Mouse (Mus musculus) brown adipose tissue, adult 24 weeks (tissue): ENCODE results near the gene Hspb11. TPM values are rescaled to one million over a fixed set of nuclear protein-coding genes. Genes with fewer than 3 reads are reported as not detected.

Experiments
- H3K27ac ChIP-seq: fragments of 200-500 bp; replicated peaks from 2 replicates; pipeline ENCODE4 v1.5.1; 2012; ENCODE audit warnings: low read depth, mild to moderate bottlenecking, low read length
- H3K4me1 ChIP-seq: fragments of 200-500 bp; 2 replicates; pipeline ENCODE4 v1.6.1; 2012; ENCODE audit warnings: low read length, mixed read lengths; ENCODE audit not compliant: control insufficient read depth, insufficient read depth, insufficient read length
- H3K4me3 ChIP-seq: fragments of 200-500 bp; 2 replicates; pipeline ENCODE4 v1.5.1; 2012; ENCODE audit warnings: low read depth, mild to moderate bottlenecking, low read length, moderate library complexity; ENCODE audit not compliant: insufficient read depth
- polyA plus RNA-seq: library from polyadenylated mRNA; stranded (reverse); fragments of >200 nt; gene quantifications from 2 replicates; pipeline ENCODE4 v1.2.4, GENCODE M21; 2012; ENCODE audit not compliant: missing spikeins, insufficient read depth, insufficient read length

The Hspb11 gene
- polyA plus RNA-seq, 1 experiment: 58.4 TPM

DNA sequence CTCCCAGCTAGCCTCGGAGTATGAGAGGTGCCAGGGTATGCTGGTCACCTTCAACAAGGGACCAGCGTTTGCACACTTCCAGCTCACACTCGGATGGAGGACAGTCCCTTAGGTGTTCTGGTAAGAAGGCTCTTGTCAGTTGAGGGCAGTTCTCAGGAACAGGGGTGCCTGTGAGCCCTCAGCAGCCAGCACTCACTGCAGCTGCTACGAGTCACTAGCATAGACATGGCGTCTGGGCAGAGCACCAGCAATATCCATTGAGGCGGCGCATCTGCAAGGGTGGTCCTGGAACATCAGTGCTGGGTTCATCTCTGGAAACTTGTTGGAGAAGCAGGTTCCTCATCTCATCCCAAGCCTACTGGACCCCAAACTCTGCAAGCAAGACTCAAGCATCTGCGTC is 33.0 kb downstream of the Hspb11 start:
- H3K4me3 ChIP-seq: no peak overlapping the region
- H3K4me1 ChIP-seq: no peaks in the 10 kb centered on the region
- no peak overlapping the region for H3K27ac ChIP-seq

DNA sequence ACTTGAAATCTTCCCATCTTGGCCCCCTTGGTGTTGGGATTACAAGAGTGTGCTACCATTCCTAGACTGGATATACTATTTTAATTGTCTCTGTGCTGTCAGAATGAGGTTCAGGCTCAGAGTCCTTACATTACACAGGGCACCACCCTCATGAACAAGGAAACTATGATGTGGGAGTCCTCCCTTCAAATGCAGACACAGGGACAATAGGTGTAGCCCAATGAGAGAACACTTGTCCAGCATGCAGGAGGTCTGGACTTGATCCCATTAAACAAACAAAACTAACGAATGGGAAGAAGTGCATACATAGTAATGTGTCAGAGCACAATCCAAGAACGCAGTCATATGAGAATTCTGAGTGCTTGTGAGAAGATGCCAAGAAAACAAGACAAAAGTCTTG is 34.1 kb downstream of the Hspb11 start:
- Histone ChIP-seq H3K4me3 (no peak overlapping the region), H3K27ac (no peak overlapping the region)

DNA sequence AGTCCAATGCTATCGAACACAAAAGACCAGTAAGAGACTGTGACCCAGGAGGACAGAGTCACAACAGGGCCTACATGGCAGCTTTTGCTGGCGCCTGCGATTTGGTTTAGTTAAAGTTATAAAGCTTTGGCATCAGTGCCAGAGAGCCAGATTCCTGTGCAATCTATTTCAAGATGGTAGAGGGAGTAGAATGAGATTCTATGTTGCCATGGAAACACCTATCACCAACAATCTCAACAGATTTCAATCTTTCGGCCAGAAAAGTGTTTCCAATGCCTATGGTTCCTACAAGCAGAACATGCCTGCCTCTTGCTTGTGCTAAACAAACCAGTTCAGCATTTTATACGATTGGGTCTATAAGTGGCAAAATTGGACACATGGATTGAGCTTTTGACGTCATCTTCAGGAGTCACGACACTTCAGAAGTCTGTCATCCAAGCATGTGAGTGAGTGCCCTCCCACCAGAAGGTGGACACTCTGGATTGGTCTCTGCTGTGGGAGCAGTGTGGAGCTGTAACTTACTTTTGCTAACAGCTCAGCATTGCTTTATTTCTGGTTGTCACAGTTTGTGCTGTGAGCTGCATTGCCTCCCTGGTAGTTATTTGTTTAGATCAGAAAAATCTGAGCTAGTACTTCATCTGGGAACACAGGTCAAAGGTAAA is 38.3 kb downstream of the Hspb11 start:
- Histone ChIP-seq H3K27ac (no peak overlapping the region), H3K4me3 (no peak overlapping the region), H3K4me1 (no peaks in the 10 kb centered on the region)

More for the DNA sequence above, 34.1 kb downstream of the Hspb11 start:
- H3K4me1 ChIP-seq: no peaks in the 10 kb centered on the region

DNA sequence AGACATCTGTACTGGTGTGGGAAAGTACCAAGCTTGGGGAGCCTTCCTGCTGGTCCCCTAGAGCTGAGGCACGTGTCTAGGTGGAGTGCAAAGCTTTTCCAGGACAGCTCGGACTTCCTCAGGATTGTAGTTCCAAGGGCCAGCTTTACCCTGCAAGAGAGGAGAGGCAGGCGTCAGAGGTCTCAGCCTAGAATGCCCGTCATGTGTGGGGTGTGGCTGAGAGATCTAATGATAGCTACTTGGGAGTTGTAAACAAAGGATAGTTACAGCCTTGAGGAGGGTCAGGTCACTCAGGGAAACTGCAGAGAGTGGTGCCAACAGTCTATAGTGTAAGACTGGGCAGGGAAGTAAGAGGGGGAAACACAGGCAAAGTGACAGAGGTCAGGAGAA is 38.9 kb downstream of the Hspb11 start:
- Histone ChIP-seq H3K4me1 (no peaks in the 10 kb centered on the region), H3K27ac (no peak overlapping the region), H3K4me3 (no peak overlapping the region)

DNA sequence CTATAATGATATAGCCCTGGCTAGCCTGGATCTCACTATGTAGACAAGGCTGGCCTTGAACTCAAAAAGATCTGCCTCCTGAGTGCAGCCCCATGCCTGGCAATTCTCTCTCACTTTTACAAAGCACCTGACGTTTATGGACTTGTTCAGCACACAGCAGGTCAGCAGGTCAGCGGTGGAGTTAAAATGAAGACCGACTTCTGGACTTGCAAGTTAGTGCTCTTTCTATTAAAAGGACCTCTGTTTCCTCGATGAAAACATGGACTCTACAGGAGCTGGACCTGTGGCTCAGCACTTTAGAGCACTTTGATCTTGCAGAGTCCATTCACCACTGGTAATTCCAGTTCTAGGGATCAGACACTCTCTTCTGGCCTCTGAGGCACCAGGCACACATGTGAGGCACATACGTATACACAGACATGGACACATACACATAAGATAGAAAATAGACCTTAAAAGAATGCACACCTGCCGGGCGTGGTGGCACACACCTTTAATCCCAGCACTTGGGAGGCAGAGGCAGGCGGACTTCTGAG is 44.7 kb downstream of the Hspb11 start:
- Histone ChIP-seq H3K4me3 (no peak overlapping the region), H3K4me1 (no peaks in the 10 kb centered on the region), H3K27ac (no peak overlapping the region)

DNA sequence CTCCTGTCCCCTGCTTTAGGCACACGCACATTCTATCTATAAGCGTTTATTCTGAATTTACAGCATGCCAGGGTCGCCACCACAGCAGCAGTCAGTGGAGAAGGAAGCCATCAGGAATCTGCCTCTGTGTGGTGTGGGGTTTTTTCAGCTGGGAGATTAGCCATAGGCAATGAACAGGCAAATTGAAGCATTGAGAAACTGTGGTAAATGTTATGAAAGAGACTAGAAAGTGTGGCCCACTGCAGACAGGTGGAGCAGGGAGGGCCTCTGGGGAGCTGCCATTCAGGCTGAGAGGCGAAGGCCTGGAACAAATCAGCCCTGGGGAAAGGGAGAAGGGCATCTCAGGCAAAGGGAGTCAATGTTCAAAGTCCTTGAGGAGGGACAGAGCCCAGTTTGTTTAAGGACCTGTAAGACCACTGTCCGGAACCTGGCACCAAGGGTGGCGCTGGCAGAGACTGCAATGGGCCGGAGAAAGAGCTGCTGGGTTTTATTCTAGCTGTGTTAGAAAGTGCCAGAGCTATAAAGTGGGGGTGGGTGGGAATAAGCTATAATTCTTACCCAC is 46.5 kb downstream of the Hspb11 start:
- H3K27ac ChIP-seq: no peak overlapping the region
- H3K4me3 ChIP-seq: no peak overlapping the region
- no peaks in the 10 kb centered on the region for H3K4me1 ChIP-seq

DNA sequence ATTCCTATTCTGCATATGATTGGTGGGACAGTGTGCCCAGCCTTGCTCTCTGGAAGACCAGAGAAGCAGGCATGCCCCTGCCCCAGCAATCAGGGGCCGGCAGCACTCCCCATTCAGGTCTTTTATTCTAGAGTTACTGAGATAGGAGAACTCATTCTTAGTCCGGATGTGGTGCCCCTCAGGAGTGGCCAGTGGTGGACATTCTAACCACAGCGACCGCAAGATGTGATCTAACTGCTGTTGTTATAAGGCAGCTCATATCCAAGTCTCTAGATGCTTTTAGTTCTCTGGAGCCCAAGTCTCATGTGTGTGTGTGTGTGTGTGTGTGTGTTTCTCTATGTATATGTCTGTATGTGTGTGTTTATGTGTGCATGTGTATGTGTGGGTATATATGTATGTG is 47.0 kb downstream of the Hspb11 start:
- H3K4me3 ChIP-seq: no peak overlapping the region
- no peaks in the 10 kb centered on the region for H3K4me1 ChIP-seq
- no peak overlapping the region for H3K27ac ChIP-seq

DNA sequence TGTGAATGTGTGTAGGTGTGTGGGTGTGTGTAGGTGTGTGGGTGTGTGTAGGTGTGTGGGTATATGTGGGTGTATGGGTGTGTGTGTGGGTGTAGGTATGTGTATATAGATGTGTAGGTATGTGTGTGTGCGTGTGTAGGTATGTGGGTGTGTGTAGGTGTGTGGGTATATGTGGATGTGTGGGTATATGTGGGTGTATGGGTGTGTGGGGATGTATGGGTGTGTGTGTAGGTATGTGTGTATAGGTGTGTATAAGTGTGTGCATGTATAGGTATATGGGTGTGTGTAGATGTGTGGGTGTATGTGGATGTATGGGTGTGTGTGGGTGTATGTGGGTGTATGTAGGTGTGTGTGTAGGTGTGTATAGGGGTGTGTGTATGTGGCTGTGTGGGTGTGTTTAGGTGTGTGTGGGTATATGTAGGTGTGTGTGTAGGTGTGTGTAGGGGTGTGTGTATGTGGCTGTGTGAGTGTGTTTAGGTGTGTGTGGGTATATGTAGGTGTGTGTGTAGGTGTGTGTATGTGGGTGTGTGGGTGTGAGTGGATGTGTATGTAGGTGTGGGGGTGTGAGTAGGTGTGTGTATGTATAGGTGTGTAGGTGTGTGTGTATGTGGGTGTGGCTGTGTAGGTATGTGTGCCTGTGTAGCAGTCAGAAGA is 47.6 kb downstream of the Hspb11 start:
- H3K4me1 ChIP-seq: no peaks in the 10 kb centered on the region
- H3K4me3 ChIP-seq: no peak overlapping the region
- no peak overlapping the region for H3K27ac ChIP-seq

DNA sequence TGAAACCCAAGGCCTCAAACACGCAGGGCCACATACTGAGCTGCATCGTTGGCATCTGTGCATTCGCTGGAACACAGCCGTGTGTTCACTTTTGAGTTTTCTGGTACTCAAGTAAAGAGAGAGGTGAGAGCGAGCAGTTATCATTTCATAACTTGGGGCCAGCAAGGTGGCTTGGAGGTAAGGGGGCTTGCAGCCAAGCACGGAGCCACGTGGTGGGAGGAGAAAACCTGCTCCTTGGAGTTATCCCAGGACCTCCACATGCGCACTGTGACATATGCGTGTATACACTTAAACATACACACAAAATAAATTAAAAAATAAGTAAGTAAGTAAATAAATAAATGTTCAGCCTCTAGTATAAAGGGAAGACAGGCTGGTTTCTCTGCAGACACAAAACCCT is 48.8 kb downstream of the Hspb11 start:
- Histone ChIP-seq H3K4me1 (no peaks in the 10 kb centered on the region), H3K27ac (no peak overlapping the region), H3K4me3 (no peak overlapping the region)

DNA sequence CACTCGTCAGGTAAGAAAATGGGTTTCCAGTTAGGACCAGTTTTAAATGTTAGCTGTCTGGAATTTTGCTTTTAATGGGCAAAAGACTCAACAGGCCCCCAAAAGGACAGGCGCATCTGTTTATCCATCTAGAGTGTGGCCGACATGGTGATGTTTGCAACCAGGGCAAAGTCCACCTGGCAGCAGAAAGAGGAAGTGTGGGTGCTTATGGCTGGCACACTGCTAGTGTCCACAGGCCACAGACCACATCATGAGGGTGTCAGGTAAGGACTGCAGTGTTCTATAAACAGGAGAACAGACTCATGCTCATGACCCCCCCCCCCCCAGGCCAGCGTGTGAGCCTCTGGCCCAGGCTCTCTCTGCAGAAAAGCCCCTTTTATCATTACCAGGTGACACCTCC is 49.4 kb downstream of the Hspb11 start:
- no peak overlapping the region for H3K27ac ChIP-seq
- H3K4me3 ChIP-seq: no peak overlapping the region
- no peaks in the 10 kb centered on the region for H3K4me1 ChIP-seq

DNA sequence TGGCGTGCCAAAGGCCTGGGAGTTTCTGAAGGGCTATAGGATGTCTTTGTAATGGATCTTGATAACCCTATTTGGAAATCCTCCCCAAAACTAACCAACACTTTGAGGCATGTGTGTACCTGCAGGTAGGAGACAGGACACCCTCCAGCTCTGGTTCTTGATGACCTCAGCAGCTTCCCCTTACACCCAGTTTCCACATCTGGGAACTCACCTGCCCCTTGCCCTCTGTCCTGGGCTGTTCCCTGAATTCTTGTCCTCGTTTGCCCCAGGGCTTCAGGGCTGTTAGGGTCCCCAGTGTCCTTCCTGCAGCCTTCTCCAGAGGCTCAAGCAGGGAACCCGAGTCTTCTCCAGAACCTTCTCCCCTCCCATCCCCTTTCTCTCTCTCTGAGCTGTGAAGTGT is 50.1 kb downstream of the Hspb11 start:
- Histone ChIP-seq H3K4me3 (no peak overlapping the region), H3K27ac (no peak overlapping the region), H3K4me1 (no peaks in the 10 kb centered on the region)

DNA sequence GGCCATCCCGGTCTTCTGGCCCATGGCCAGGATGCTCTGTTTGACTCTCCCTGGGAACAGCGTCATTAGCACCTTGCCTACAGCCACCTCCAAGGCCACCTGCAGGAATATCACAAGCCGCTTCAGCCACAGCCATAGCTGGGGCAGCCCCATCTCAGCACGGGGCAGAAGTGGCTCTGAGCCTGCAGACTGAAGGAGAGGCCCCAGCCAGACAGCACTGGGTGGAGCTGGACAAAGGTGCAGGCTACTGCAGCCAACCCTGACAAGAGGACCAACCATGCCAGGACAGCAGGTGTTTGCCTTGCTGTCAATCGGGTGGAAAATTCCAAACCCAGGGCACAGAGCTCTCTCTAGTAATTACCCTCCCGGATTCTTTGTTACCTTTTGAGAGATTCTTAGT is 53.6 kb downstream of the Hspb11 start, which contains the start of gene Dio1:
Gene Dio1 (minus strand): TSS at position 204 of the 400 bp plus-strand sequence.
- Histone ChIP-seq H3K4me3 (no peak within 1 kb of the TSS), H3K4me1 (no peaks in the 10 kb centered on the region), H3K27ac (no peak within 1 kb of the TSS)

DNA sequence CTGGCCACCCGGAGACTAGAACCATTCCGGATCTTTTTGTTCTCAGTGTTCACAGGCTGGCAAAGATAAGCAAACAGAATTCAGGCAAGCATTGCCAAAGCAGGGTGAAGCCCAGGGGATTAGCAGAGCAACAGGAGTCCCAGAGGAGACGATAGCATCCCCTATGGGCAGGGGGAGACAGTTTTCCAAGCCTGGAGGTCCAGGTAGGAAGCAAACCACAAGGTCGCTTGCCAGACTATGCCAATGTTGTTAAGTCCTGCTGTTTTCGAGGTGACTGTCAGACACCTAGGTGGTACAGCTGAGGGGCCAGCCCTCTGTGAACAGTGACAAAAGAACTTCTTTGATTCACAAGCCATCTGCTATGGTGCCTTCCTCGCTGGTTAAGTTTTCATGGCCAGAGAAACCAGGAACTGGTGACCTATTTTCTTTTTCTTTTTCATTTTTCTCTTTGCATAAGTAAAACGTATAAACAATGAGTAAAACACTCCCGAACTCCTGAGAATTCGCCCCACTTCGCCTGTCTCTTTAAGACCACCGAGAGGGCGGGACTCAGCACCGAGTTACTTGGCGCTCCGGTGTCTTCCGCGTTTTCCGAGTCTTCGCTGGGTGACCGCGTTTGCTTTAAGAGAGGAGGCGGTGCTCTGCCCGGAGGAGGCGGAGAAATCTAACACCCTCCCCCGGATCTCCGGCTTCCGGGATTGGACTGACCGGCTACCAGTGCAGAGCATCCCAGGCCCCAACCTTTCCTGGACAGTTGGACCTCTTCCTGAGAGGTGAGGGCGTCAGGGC is 60.5 kb downstream of the Hspb11 start, which contains the start of gene Yipf1:
Gene Yipf1 (plus strand): TSS at position 674 of the 789 bp plus-strand sequence.
- 0 out of 2 replicates have a peak within 1 kb of the TSS, but pooled peaks have one; percentile 2 for H3K27ac ChIP-seq
- peak within 1 kb of the TSS; percentile 79 for H3K4me3 ChIP-seq
- peaks cover 5% of the 10 kb centered on the region for H3K4me1 ChIP-seq

DNA sequence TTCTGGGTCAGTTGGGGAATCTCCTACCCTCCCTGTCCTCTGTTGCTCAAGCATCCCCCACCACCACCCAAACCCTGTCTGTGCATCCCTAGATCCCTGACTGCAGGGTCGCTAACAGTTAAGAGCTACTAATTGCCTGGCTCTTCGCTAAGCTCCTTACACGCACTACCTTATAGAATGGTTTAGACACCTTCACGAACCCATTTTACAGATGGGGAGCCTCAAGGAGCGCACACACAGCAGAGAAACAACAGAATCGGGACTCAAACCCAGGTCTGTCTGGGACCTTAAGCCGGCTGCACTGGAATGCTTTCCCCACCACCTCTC is 61.0 kb downstream of the Hspb11 start:
- Histone ChIP-seq H3K27ac (no peak overlapping the region), H3K4me1 (peaks cover 5% of the 10 kb centered on the region), H3K4me3 (peak overlapping the region; percentile 79)

DNA sequence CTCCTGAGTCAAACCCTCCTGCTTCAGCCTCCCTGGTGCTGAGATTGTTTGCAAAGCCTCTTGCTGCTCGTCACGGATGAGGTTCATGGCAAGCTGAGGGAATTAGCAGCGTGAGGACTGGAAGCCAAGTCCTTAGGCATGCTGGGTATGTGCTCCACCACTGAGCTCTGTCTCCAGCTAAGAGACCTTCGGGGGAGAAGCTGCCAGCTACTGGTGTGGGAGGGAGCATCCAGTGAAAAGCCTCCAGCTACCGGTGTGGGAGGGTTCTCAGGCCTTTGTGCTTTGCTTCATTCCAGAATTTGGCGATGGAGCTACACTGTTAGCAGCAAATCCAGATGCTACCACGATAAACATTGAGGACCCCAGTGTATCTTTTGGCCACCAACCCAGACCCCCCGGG is 65.3 kb downstream of the Hspb11 start:
- no peak overlapping the region for H3K4me3 ChIP-seq
- peaks cover 5% of the 10 kb centered on the region for H3K4me1 ChIP-seq
- no peak overlapping the region for H3K27ac ChIP-seq
